Mouse (Mus musculus) heart, adult 2 months (tissue): Measurements from ENCODE around the gene Ccnt2.

Experiments used
- CTCF ChIP-seq: fragments of 200-600 bp; IDR thresholded peaks from 2 replicates; pipeline ENCODE4 v1.8.1; 2022; ENCODE audit warnings: antibody characterized with exemption, mild to moderate bottlenecking, moderate library complexity
- POLR2A ChIP-seq: fragments of 200-500 bp; IDR thresholded peaks from 2 replicates; pipeline ENCODE4 v1.6.1; 2011; ENCODE audit warnings: mild to moderate bottlenecking, low read depth, low read length, control low read depth; ENCODE audit not compliant: insufficient read depth

GRCm38 (mm10) chr1:127729096-127729495 lies 44.9 kb upstream of the Ccnt2 start, which contains the start of gene Acmsd:
- TF ChIP-seq CTCF (no peak), POLR2A (no peak)
